Mouse (Mus musculus) mouse embryonic stem cell (cell line): ENCODE data around the gene Notch4.
"Not testable (repeated sequence)": the region's sequence is repeated elsewhere in the genome, so short reads cannot be mapped to it uniquely, and the experiment has no call there.

Source experiments
- in situ Hi-C, 2 experiments: fragments of 300-500 bp; cut with MboI; formaldehyde crosslinking; loops; 1 replicate in 1 of 2; 3 replicates in 1 of 2; pipeline ENCODE4 v1.14.3; 2019 to 2020; ENCODE audit warnings: low sequenced_read_pairs in 2 of 2, low pct_unique_long_range_greater_than_20kb in 1 of 2, mixed read lengths in 1 of 2; ENCODE audit not compliant: unreplicated experiment in 1 of 2

Gene Notch4

DNA sequence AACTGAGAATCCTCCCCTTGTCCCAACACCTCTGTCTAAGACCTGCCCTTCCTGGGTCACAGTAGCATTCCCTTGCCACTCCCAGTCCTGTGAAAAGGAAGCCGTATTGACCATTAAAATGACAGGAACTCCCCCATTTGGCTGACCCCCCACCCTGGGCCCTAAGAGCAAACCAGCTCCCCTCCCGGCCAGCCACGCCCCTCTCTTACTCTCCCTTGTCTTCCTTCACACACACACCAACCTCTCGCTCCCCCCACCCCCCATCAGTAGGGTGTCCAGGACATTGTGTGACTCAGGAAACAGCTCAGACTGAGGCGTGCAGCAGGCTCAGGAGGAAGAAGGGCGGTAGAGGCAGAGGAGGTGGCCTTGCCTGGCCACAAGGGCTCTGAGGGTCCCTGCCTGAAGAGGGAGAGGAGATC lies at the start of gene Notch4:
Gene Notch4, plus strand, starts transcription at position 266 of the 419 bp plus-strand sequence.
- in situ Hi-C loops: no loop called here

DNA sequence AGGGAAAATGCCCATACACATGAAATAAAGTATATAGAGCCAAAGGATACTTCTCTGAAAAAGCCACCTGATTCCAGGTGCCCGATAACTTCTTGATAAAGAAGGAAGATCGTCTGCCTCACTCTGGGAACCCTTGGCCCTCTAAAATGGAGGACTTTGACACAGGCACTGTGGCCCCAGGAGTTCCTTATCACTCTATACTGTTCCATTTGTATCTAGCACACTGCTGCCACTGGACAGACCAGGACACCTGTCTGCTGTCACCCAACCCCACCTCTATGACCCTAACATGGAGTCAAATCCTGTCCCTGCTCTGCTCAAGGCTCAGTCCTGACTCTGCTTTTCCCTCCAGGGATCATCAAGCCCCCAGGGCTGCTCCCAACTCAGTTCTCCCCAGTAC lies 47.6 kb upstream of the Notch4 start:
- in situ Hi-C loops: no loop called here

DNA sequence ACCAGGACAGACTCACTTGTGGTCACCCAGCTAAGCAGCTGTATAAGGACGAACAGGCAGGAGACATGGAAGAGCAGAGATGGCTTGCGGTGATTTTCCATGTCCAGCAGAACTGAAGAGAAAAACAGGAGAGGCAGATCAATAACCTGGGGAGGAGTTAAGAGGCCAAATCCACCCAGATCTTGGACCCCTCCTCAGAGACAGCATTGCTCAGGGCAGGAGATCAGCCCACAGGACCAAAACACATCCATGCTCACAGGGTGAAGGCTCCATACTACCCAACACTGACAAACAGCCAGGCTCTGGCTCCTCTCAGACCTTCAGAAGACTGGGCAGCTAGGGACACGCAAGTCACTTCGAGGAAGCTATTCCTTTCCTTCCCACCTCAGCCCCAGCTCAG lies 46.8 kb upstream of the Notch4 start, which contains the start of gene Btnl6:
Gene Btnl6, minus strand, starts transcription at position 101 of the 400 bp plus-strand sequence.
- in situ Hi-C loops: no loop called here

DNA sequence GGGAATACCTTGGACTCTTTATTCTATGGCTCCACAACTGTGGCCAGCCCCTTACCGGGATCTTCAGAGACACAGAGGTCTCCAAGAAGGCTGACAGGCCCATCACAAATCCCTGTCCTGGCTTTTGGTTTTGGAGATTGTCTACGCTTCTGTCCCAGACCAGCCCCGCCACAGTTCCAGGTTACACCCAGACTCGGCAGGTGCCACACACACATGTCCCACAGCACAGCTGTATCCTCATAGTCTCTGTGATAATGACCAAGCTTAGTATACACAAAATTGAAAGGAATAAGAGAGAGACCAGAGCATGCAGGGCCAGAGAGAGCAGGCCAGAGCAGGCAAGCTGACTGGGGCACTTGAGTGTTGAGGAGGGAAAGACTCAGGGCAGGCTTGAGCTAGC lies 46.3 kb upstream of the Notch4 start:
- in situ Hi-C loops: no loop called here

DNA sequence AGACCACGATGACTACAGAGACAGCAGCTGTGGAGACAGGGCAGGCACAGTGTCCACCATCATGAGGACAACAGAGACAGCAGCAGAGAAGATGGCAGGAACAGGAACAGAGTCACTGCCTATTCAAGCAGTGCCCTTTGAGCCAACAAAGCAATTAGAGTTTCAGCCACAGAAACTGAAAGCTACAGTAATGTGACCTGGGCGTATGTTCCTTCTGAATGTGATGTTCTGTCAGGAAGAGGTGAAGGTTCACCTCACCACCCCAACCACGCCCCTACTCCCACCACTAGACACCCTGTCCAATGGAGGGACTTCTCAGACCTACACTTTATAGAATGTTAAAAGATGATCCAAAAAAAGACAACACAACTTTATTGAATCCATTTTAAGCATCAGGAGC lies 45.5 kb upstream of the Notch4 start:
- in situ Hi-C loops: not testable (repeated sequence)

DNA sequence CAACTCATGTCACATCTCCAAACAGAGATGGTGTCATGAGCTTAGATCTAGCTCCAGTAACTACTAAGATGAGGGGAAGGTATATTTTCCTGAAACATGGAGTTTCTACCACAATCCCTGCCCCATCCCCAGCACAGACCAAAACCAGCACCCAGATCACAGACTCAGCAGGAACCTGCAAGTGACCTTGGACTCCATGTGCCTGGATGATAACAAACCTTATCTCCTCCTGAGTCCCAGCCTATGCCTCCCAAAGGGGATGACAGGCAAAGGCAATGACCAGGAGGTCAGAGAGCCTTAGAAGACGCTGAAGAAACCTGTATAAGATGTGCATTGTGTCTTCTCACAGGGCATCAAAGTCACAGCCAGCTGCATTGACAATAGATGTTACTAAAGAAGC lies 45.1 kb upstream of the Notch4 start:
- in situ Hi-C loops: no loop called here

DNA sequence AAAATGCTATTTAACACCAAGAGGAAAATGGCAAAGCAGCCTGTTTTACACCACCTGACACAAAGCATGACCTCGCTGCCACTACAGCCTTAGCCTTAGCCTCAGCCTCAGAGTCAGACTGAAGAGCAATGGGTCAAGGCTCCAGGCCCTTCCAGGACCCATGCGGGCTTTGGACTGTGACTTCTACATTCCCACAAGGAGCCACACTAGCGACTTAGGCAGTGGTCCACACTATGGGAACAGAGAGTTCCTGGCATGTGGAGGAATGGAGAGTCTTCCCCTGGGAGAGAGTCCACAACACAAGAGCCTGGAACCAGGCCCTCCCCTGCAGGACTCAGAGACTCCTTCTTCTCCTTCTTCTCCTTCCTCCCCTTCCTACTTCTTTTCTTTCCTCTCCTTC lies 31.4 kb upstream of the Notch4 start:
- in situ Hi-C loops: no loop called here

DNA sequence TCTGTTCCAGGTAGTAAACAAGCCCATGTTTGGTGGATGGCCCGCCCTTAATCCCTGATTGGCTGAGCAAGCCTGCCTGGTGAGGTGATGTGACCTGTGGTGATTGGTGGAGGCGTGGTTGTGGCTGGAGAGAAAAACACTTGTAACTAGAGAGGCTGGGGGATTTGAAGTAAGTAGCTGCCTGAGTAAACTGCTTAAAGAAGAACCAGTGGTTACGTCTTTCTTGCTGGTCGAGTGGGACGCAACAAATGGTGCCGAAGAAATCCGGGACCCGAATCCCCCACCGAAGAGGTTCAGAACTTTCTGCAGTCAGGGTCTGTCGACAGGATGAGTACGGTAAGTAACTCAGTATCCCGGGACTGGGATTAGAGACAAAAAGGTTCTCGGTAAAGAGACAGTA lies 20.5 kb upstream of the Notch4 start:
- in situ Hi-C loops: not testable (repeated sequence)

DNA sequence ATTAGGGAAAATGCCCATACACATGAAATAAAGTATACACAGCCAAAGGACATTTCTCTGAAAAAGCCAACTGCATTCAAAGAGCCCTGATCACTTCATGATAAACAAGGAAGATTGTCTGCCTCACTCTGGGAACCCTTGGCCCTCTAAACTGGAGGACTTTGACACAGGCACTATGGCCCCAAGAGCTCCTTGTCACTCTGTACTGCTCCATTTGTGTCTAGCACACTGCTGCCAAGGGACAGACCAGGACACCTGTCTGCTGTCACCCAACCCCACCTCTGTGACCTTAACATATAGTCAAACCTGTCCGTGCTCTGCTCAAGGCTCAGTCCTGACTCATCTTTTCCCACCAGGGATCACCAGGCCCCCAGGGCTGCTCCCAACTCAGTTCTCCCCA lies 17.3 kb upstream of the Notch4 start:
- in situ Hi-C loops: no loop called here

DNA sequence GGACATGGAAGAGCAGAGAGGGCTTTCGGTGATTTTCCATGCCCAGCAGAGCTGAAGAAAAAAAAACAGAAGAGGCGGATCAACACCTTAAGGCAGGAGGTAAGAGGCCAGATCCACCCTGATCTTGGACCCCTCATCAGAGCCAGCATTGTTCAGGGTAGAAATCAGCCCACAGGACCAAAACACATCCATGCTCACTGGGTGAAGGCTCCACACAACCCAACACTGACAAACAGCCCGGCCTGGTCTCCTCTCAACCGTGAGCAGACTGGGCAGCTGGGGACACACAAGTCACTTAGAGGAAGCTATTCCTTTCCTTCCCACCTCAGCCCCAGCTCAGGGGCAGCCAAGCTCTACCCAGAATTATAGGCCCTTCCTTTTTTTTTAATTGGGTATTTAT lies 16.5 kb upstream of the Notch4 start:
- in situ Hi-C loops: no loop called here

DNA sequence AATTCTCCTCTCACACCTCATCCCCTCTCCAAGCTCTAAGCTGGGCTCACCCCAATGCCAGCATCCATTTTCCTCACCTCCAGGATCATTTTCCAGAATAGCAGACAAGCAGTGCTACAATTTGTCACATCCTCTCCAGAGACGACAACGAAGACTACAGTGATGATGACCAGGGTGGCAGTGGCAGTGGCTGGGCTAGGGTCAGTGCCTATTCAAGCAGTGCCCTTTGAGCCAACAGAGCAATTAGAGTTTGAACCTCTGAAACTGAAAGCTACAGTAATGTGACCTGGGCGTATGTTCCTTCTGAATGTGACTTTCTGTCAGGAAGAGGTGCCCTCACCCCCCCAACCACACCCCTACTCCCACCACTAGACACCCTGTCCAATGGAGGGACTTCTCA lies 14.9 kb upstream of the Notch4 start:
- in situ Hi-C loops: no loop called here

DNA sequence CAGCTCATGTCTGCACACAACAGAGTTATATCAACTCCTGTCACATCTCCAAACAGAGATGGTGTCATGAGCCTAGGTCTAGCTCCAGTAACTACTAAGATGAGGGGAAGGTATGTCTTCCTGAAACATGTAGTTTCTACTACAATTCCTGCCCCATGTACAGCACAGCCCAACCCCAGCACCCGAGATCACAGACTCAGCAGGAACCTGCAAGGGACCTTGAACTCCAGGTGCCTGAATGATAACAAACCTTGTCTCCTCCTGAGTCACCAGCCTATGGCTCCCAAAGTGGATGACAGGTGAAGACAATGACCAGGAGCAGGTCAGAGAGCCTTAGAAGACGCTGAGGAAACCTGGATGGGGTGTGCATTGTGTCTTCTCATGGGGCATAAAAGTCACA lies 14.2 kb upstream of the Notch4 start:
- in situ Hi-C loops: loop anchor here in 1 of 2 experiments (10.0 kb wide), 1 partner anchor 105 kb away; no protein-coding TSS in a partner anchor

DNA sequence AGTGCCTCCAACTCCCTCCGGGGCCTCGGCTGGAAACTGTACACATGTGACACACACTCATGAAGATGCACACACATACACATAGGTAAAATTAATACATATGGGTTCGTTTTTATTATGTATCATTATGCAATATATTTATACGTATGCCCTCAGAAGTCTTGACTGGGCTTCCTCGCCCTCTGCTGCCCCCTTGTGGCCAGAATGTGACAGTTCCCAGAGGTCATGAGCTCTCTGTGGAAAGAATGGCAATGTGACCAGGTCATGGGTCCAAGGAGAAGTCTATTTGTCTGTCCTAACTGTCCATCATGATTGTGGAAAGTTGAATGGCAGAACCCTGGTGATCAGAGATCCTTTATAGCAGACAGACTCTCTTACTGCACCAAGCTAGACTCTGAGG lies 8.6 kb upstream of the Notch4 start:
- in situ Hi-C loops: loop anchor here in 1 of 2 experiments (10.0 kb wide), 1 partner anchor 111 kb away; no protein-coding TSS in a partner anchor

DNA sequence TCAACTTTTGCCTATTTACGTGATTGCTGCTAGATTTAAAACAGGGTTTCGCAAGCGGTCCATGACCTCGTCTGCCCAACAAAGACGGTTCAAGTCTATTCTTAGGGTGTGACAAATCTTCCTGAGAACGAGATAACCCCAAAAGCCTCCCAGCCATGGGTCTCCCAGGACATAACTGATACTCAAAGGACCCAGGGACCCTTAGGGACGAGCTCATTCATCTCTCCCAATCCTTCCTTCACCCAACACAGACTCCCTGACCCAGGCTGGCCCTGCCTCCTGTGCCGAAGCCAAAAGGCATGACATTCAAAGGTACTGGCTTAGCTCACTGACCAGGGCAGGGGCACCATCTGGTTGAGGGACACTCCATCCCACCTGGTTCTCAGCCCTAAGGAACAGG lies 7.7 kb upstream of the Notch4 start:
- in situ Hi-C loops: loop anchor here in 1 of 2 experiments (10.0 kb wide), 1 partner anchor 112 kb away; no protein-coding TSS in a partner anchor

DNA sequence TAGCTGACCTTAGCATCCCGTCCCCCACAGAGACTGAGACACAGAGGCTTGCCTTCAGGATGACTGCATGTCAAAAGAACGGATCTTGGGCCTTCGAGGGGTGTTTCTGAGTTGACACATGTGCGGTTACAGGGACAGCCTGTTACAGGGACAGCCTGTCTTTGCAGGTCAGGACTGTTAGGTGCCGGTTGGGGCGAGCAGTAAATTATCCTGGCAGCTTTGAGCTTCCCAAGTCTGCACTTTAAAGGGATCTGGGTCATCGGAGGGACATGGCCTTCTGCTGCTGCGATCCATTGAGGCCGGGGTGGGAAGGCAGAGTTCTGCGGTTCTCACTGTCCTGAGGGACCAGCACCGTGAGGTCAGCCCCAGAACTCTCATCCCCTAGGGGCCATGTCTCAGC lies 6.7 kb upstream of the Notch4 start:
- in situ Hi-C loops: loop anchor here in 1 of 2 experiments (10.0 kb wide), 1 partner anchor 113 kb away; no protein-coding TSS in a partner anchor

DNA sequence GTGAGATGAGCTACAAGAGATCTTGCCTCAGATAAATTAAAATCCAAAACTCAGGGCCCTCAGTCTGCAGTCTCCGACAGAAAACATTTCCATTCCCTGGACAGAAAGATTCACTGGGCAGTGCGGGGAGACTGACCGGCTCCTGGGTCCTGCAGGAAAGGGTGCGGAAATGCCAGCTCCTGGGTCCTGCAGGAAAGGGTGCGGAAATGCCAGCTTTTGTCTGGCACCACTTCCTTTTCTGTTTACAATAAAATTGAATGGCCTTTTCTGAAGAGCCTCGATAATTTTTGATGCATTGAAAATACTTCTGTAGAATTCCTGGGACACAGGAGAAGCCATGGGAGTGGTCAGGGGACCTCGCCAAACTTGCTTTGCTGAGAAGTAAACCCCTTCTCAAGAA lies 5.0 kb upstream of the Notch4 start:
- in situ Hi-C loops: loop anchor here in 1 of 2 experiments (10.0 kb wide), 1 partner anchor 114 kb away; no protein-coding TSS in a partner anchor

DNA sequence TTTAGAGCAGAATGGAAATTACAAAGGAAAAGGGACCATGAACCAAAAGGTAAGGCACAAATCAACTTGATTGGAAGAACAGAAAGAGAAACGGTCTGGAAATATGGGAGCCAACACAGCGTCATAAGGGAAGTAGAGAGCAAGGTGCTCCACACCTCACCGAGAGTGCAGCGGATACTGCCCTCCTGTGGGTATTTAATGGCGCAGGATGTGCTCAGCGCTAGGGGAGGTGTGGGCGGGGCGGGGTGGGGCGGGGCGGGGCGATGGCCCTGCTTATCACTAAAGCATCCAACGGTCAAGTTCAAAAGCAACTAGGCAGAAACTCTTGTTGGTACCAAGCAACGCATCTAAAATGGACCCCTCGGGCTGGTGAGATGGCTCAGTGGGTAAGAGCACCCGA lies 4.2 kb upstream of the Notch4 start:
- in situ Hi-C loops: loop anchor here in 1 of 2 experiments (10.0 kb wide), 1 partner anchor 115 kb away; no protein-coding TSS in a partner anchor

DNA sequence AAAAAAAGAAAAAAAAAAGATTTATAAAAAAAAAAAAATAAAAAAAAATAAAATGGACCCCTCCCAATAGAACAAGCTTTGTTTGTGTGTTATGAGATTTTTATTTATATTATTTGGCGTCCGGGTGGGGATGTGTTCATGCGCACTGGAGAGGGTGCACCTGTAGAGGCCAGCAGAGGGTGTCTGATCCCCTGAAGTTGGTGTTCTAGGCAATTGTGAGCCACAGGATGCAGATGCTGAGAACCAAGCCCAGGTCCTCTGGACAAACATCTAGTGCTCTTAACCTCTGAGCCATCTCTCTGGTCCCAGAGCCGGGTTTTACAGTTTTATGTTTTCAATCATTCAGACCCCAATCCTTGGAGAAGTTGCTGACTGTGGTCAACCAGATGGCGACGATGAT lies 3.6 kb upstream of the Notch4 start:
- in situ Hi-C loops: no loop called here

DNA sequence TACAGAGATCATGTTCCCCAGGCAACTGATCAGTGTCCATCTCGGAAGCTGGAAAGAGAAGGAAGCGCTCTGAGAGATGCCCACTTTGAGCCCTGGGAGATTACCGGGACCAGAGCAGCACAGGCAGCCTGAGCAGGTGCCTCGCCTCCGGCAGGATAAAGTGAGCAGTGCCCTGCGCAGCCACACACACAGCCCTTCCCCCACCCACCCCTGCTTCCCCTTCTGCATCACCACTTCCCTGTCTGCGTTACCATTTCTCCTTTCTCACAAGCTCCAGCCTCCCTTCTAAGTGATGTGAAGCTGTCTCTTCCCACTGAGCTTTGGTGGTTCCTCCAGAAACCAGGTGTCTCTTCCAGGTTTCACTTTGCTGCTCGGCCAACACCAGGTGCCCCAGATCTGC lies 2.9 kb upstream of the Notch4 start:
- in situ Hi-C loops: no loop called here

DNA sequence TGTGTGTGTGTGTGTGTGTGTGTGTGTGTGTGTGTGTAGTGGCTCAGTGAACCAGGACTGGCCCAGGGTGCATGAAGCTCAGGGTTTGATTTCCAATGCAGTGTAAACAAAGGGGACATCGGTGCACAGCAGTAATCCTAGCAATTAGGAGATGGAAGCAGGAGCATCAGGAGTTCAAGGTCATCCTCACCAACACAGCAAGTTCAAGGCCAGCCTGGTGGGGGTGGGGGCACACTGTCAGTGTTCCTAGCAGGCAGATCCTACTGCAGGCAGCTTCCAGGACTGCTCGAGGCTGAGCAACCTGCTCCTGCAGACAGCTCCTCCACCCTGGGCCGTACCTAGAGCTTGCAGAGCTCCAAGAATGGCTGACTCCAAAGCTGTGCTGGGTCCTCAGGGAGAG lies 1.5 kb upstream of the Notch4 start:
- in situ Hi-C loops: no loop called here

DNA sequence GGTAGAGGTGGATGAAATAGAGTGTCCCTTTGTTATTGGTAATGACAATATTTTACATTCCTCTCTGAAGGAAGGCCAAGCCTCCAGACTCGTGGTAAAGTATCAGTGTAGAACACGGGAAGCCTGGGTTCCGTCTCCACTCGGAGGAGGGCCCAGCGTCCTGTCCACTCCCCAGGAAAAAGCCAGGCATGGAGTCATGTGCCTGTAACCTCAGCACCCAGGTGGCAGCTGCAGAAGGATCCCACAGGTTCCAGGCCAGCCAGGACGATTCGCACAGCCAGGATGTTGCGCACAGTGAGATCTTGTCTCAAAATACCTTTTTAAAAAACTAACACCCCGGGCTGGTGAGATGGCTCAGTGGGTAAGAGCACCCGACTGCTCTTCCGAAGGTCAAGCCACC lies 714 bp upstream of the Notch4 start:
- in situ Hi-C loops: no loop called here
